Mouse (Mus musculus): ENCODE measurements at regions not wholly inside any gene's neighbourhood (a gene's known extent, or its start where the extent isn't known, plus 50 kb on each side); places are given as distances from the start of the nearest gene placed in this dataset.

GRCm38 (mm10) chrX:21389992-21390391, 94.4 kb upstream of the Agtr2 start:
- TF ChIP-seq HCFC1 (IDR thresholded peaks at IDR 0.05; ENCODE audit: borderline replicate concordance, insufficient read depth, low read length) (no peak), MAFK (IDR thresholded peaks at IDR 0.05; ENCODE audit: insufficient read depth, low read depth, low read length) (no peak), ZC3H11A (IDR thresholded peaks at IDR 0.05; ENCODE audit: borderline replicate concordance, low read depth, low read length) (no peak), ZNF384 (IDR thresholded peaks at IDR 0.05; ENCODE audit: low read depth, low read length) (no peak), CHD2 (IDR thresholded peaks at IDR 0.05; ENCODE audit: low read depth, low read length) (no peak)
- no peaks in the 10 kb centered on the region for H3K9me3 ChIP-seq (ENCODE audit: control insufficient read depth, insufficient read depth, low read depth, low read length)
- no peaks in the 10 kb centered on the region for H3K4me1 ChIP-seq (ENCODE audit: control insufficient read depth in 2 of 2, insufficient read depth in 2 of 2, low read length in 2 of 2, poor library complexity in 1 of 2)
- DNase-seq (ENCODE audit: low read depth, low spot score) = no peak
- no peak overlapping the region for H3K9ac ChIP-seq (ENCODE audit: insufficient read depth, low read depth, low read length, poor library complexity, severe bottlenecking)
- no peak overlapping the region for H3K4me3 ChIP-seq (ENCODE audit: insufficient read depth in 1 of 2, low read depth in 1 of 2, low read length in 2 of 2, poor library complexity in 1 of 2, severe bottlenecking in 1 of 2)
- no peaks in the 10 kb centered on the region for H3K36me3 ChIP-seq (ENCODE audit: control insufficient read depth, insufficient read depth, low read length, poor library complexity, severe bottlenecking)
- no peak overlapping the region for H3K27ac ChIP-seq (ENCODE audit: insufficient read depth, low read depth, low read length, poor library complexity, severe bottlenecking)
- in situ Hi-C loops (cut with MboI; ENCODE audit: low sequenced_read_pairs in 2 of 2, unreplicated experiment in 2 of 2) = no loop called here

- TF ChIP-seq HCFC1 (IDR thresholded peaks at IDR 0.05; ENCODE audit: borderline replicate concordance, insufficient read depth, low read length) (no peak), ZC3H11A (IDR thresholded peaks at IDR 0.05; ENCODE audit: borderline replicate concordance, low read depth, low read length) (no peak), ZNF384 (IDR thresholded peaks at IDR 0.05; ENCODE audit: low read depth, low read length) (no peak), MAFK (IDR thresholded peaks at IDR 0.05; ENCODE audit: insufficient read depth, low read depth, low read length) (no peak), CHD2 (IDR thresholded peaks at IDR 0.05; ENCODE audit: low read depth, low read length) (no peak)
- H3K36me3 ChIP-seq (ENCODE audit: control insufficient read depth, insufficient read depth, low read length, poor library complexity, severe bottlenecking) = no peaks in the 10 kb centered on the region
- DNase-seq (ENCODE audit: low read depth, low spot score) = no peak
- no peaks in the 10 kb centered on the region for H3K4me1 ChIP-seq (ENCODE audit: control insufficient read depth in 2 of 2, insufficient read depth in 2 of 2, low read length in 2 of 2, poor library complexity in 1 of 2)
- no peak overlapping the region for H3K4me3 ChIP-seq (ENCODE audit: insufficient read depth in 1 of 2, low read depth in 1 of 2, low read length in 2 of 2, poor library complexity in 1 of 2, severe bottlenecking in 1 of 2)
- no peak overlapping the region for H3K27ac ChIP-seq (ENCODE audit: insufficient read depth, low read depth, low read length, poor library complexity, severe bottlenecking)
- in situ Hi-C loops (cut with MboI; ENCODE audit: low sequenced_read_pairs in 2 of 2, unreplicated experiment in 2 of 2) = no loop called here
- H3K9me3 ChIP-seq (ENCODE audit: control insufficient read depth, insufficient read depth, low read depth, low read length) = no peaks in the 10 kb centered on the region
- H3K9ac ChIP-seq (ENCODE audit: insufficient read depth, low read depth, low read length, poor library complexity, severe bottlenecking) = no peak overlapping the region
Measured at GRCm38 (mm10) chrX:21393212-21393611, 91.1 kb upstream of the Agtr2 start.

DNA sequence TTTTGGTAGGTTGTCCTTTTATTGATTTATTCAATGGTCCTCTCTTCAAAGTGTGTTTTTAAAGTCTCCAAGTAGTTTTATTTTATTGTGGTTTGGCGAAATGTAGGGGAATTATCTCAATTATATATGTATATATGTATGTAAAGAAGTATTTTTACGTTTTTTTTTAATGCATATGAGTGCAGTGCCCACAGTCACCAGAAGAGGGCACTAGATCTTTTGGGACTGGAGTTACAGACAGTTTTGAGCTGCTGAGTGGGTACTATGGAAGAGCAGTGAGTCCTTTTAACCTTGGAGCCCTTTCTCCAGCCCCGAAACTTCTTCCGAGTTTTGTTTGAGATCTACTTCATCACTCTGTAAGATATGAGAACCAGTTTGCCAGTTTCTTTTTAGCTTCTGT, 59.5 kb upstream of the Agtr2 start:
- Histone ChIP-seq H3K36me3 (ENCODE audit: control insufficient read depth, insufficient read depth, low read length, poor library complexity, severe bottlenecking) (no peaks in the 10 kb centered on the region), H3K9me3 (ENCODE audit: control insufficient read depth, insufficient read depth, low read depth, low read length) (no peaks in the 10 kb centered on the region), H3K27ac (ENCODE audit: insufficient read depth, low read depth, low read length, poor library complexity, severe bottlenecking) (no peak overlapping the region), H3K4me1 (ENCODE audit: control insufficient read depth in 2 of 2, insufficient read depth in 2 of 2, low read length in 2 of 2, poor library complexity in 1 of 2) (no peaks in the 10 kb centered on the region), H3K9ac (ENCODE audit: insufficient read depth, low read depth, low read length, poor library complexity, severe bottlenecking) (no peak overlapping the region), H3K4me3 (ENCODE audit: insufficient read depth in 1 of 2, low read depth in 1 of 2, low read length in 2 of 2, poor library complexity in 1 of 2, severe bottlenecking in 1 of 2) (no peak overlapping the region)
- DNase-seq (ENCODE audit: low read depth, low spot score) = peak; percentile 11
- TF ChIP-seq ZNF384 (IDR thresholded peaks at IDR 0.05; ENCODE audit: low read depth, low read length) (peak; percentile 77), MAFK (IDR thresholded peaks at IDR 0.05; ENCODE audit: insufficient read depth, low read depth, low read length) (no peak)
- in situ Hi-C loops (cut with MboI; ENCODE audit: low sequenced_read_pairs in 2 of 2, unreplicated experiment in 2 of 2) = no loop called here

DNA sequence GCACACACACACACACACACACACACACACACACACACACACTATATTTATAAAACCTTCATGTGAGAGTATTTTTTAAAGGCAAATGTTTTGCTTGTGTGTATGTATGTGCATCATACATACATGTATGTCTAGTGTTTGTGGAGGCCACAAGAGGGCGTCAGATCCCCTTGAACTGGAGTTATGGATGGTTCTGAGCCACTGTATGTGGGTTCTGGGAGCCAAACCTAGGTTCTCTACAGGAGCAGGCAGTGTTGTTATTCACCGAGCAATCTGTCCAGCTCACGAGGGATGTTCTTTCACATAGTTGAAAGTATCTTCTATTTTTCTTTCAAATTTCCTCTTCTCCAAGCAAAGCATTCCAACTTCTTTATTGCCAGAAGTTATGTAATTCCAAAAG, 56.3 kb upstream of the Agtr2 start:
- Histone ChIP-seq H3K9me3 (ENCODE audit: control insufficient read depth, insufficient read depth, low read depth, low read length) (no peaks in the 10 kb centered on the region), H3K36me3 (ENCODE audit: control insufficient read depth, insufficient read depth, low read length, poor library complexity, severe bottlenecking) (no peaks in the 10 kb centered on the region), H3K4me3 (ENCODE audit: insufficient read depth in 1 of 2, low read depth in 1 of 2, low read length in 2 of 2, poor library complexity in 1 of 2, severe bottlenecking in 1 of 2) (no peak overlapping the region), H3K9ac (ENCODE audit: insufficient read depth, low read depth, low read length, poor library complexity, severe bottlenecking) (no peak overlapping the region), H3K4me1 (ENCODE audit: control insufficient read depth in 2 of 2, insufficient read depth in 2 of 2, low read length in 2 of 2, poor library complexity in 1 of 2) (no peaks in the 10 kb centered on the region), H3K27ac (ENCODE audit: insufficient read depth, low read depth, low read length, poor library complexity, severe bottlenecking) (no peak overlapping the region)
- in situ Hi-C loops (cut with MboI; ENCODE audit: low sequenced_read_pairs in 2 of 2, unreplicated experiment in 2 of 2) = no loop called here
- peak; percentile 12 for DNase-seq (ENCODE audit: low read depth, low spot score)
- TF ChIP-seq HCFC1 (IDR thresholded peaks at IDR 0.05; ENCODE audit: borderline replicate concordance, insufficient read depth, low read length) (no peak), ZNF384 (IDR thresholded peaks at IDR 0.05; ENCODE audit: low read depth, low read length) (no peak), ZC3H11A (IDR thresholded peaks at IDR 0.05; ENCODE audit: borderline replicate concordance, low read depth, low read length) (no peak), CHD2 (IDR thresholded peaks at IDR 0.05; ENCODE audit: low read depth, low read length) (no peak), MAFK (IDR thresholded peaks at IDR 0.05; ENCODE audit: insufficient read depth, low read depth, low read length) (no peak)

DNA sequence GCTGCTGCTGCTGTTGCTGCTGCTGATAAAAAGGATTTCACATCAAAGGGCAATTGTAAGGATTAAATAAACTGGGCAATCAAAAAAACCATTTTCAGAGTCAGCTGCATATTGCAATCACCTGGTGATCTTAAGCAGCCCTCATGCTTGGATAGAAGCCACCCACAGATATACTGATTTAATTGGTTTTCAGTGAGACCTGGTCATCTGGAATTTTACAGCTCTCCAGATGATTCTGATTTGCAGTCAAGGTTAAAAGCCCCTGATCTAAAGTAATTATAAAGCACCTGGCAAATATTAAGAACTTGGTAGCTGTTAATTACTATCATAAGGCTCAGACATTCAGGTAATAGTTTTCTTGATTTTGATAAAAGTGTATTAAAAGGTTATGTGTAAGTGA, 50.8 kb upstream of the Agtr2 start:
- H3K36me3 ChIP-seq (ENCODE audit: control insufficient read depth, insufficient read depth, low read length, poor library complexity, severe bottlenecking) = no peaks in the 10 kb centered on the region
- H3K9me3 ChIP-seq (ENCODE audit: control insufficient read depth, insufficient read depth, low read depth, low read length) = no peaks in the 10 kb centered on the region
- no peak overlapping the region for H3K9ac ChIP-seq (ENCODE audit: insufficient read depth, low read depth, low read length, poor library complexity, severe bottlenecking)
- H3K27ac ChIP-seq (ENCODE audit: insufficient read depth, low read depth, low read length, poor library complexity, severe bottlenecking) = no peak overlapping the region
- H3K4me1 ChIP-seq (ENCODE audit: control insufficient read depth in 2 of 2, insufficient read depth in 2 of 2, low read length in 2 of 2, poor library complexity in 1 of 2) = no peaks in the 10 kb centered on the region
- in situ Hi-C loops (cut with MboI; ENCODE audit: low sequenced_read_pairs in 2 of 2, unreplicated experiment in 2 of 2) = no loop called here
- TF ChIP-seq HCFC1 (IDR thresholded peaks at IDR 0.05; ENCODE audit: borderline replicate concordance, insufficient read depth, low read length) (no peak), ZC3H11A (IDR thresholded peaks at IDR 0.05; ENCODE audit: borderline replicate concordance, low read depth, low read length) (no peak), CHD2 (IDR thresholded peaks at IDR 0.05; ENCODE audit: low read depth, low read length) (no peak)
- no peak for DNase-seq (ENCODE audit: low read depth, low spot score)
- no peak overlapping the region for H3K4me3 ChIP-seq (ENCODE audit: insufficient read depth in 1 of 2, low read depth in 1 of 2, low read length in 2 of 2, poor library complexity in 1 of 2, severe bottlenecking in 1 of 2)

All from ES-E14 (cell line).